Mouse (Mus musculus) forebrain, postnatal 0 days (tissue): ENCODE results near the gene Peg3. TPM values are rescaled to one million over a fixed set of nuclear protein-coding genes. Genes with fewer than 3 reads are reported as not detected.
A peak's percentile ranks its signal among the peaks of the same experiment; 100 is the strongest.

ENCODE experiments used
- ATAC-seq: fragments of 200-750 bp; cut with Nextera tagmentation; 2 replicates; pipeline ENCODE4 v1.8.0; 2017; ENCODE audit warnings: mild to moderate bottlenecking, moderate library complexity
- DNase-seq: peaks from one replicate; pipeline ENCODE4 v3.0.0-alpha.2; 2015
- H3K27ac ChIP-seq: fragments of 300-500 bp; sonication (generic); 2 replicates; pipeline ENCODE4 v1.5.1; 2014; ENCODE audit warnings: low read depth, mild to moderate bottlenecking, antibody characterized with exemption, low read length, moderate library complexity, mixed read lengths
- H3K27me3 ChIP-seq: fragments of 300-500 bp; sonication (generic); 2 replicates; pipeline ENCODE4 v1.6.1; 2014; ENCODE audit warnings: mild to moderate bottlenecking, low read length, mixed read lengths; ENCODE audit not compliant: insufficient read depth
- H3K36me3 ChIP-seq: fragments of 300-500 bp; sonication (generic); 2 replicates; pipeline ENCODE4 v1.6.1; 2014; ENCODE audit warnings: mild to moderate bottlenecking, moderate library complexity; ENCODE audit not compliant: insufficient read depth
- H3K4me1 ChIP-seq: fragments of 300-500 bp; sonication (generic); 2 replicates; pipeline ENCODE4 v1.6.1; 2014; ENCODE audit warnings: antibody characterized with exemption; ENCODE audit not compliant: insufficient read depth
- H3K4me2 ChIP-seq: fragments of 300-500 bp; sonication (generic); 2 replicates; pipeline ENCODE4 v1.6.1; 2014; ENCODE audit warnings: low read depth, mild to moderate bottlenecking, moderate library complexity
- H3K4me3 ChIP-seq: fragments of 300-500 bp; sonication (generic); 2 replicates; pipeline ENCODE4 v1.5.1; 2014; ENCODE audit warnings: low read depth, low read length, mixed read lengths
- H3K9ac ChIP-seq: fragments of 300-500 bp; sonication (generic); 2 replicates; pipeline ENCODE4 v1.6.1; 2014; ENCODE audit warnings: mild to moderate bottlenecking
- H3K9me3 ChIP-seq: fragments of 300-500 bp; sonication (generic); 2 replicates; pipeline ENCODE4 v1.6.1; 2016; ENCODE audit warnings: low read length
- CTCF ChIP-seq: sonication (generic); IDR thresholded peaks from 2 replicates; pipeline ENCODE4 v1.5.1; 2016; ENCODE audit warnings: antibody characterized with exemption, control low read depth, low read depth
- WGBS: fragments of 180-500 bp; shearing (Covaris S2); extraction: QIAGEN DNeasy Blood & Tissue Kit; methylation state at CpG from one replicate; pipeline ENCODE4 v1.1.7; 2014; 5-methylcytosine and 5-hydroxymethylcytosine counted together
- polyA plus RNA-seq: library from polyadenylated mRNA; unstranded; fragments of >200 nt; fragmentation: Nextera tagmentation; extraction: Ambion mirVana; gene quantifications from 2 replicates; pipeline ENCODE4 v1.2.1, GENCODE M21; 2015
- total RNA-seq: library from RNA; depleted of rRNA; stranded (reverse); fragments of >200 nt; gene quantifications from 2 replicates; pipeline ENCODE4 v1.2.3, GENCODE M21; 2014

Gene Peg3
- total and polyA plus RNA-seq, 2 experiments from 2014 or later: 43.7 to 139 TPM

- 56% methylated on average over 19 of the region's 19 CpGs for WGBS
- peak overlapping the region; percentile 45 for H3K9ac ChIP-seq
Measured at GRCm38 (mm10) chr7:6727351-6728121, 2.7 kb downstream of the Peg3 start.

GRCm38 (mm10) chr7:6709396-6709795, 20.8 kb downstream of the Peg3 start:
- peaks cover 52% of the 10 kb centered on the region for H3K36me3 ChIP-seq
- H3K9ac ChIP-seq: no peak overlapping the region
- H3K27ac ChIP-seq: no peak overlapping the region
- H3K9me3 ChIP-seq: no peaks in the 10 kb centered on the region
- WGBS: 95% methylated on average over 15 of the region's 15 CpGs
- DNase-seq (no peak), ATAC-seq (no peak)
- H3K4me3 ChIP-seq: no peak overlapping the region
- TF ChIP-seq CTCF: no peak
- H3K27me3 ChIP-seq: no peaks in the 10 kb centered on the region
- no peak overlapping the region for H3K4me2 ChIP-seq
- no peaks in the 10 kb centered on the region for H3K4me1 ChIP-seq

More at GRCm38 (mm10) chr7:6727351-6728121, 2.7 kb downstream of the Peg3 start:
- no peaks in the 10 kb centered on the region for H3K27me3 ChIP-seq
- peak overlapping the region; percentile 54 for H3K4me3 ChIP-seq
- TF ChIP-seq CTCF: peak; percentile 66
- ATAC-seq (peak; percentile 64), DNase-seq (peak; percentile 93)
- peaks cover 7% of the 10 kb centered on the region for H3K36me3 ChIP-seq
- H3K4me1 ChIP-seq: no peaks in the 10 kb centered on the region
- peak overlapping the region; percentile 92 for H3K27ac ChIP-seq
- peak overlapping the region; percentile 52 for H3K4me2 ChIP-seq
- H3K9me3 ChIP-seq: 0 out of 2 replicates have a peak, but pooled peaks cover 7% of the 10 kb centered on the region

GRCm38 (mm10) chr7:6708451-6709180, 21.6 kb downstream of the Peg3 start:
- Histone ChIP-seq H3K4me3 (no peak overlapping the region), H3K27me3 (no peaks in the 10 kb centered on the region), H3K9me3 (no peaks in the 10 kb centered on the region), H3K4me2 (no peak overlapping the region), H3K9ac (no peak overlapping the region), H3K27ac (no peak overlapping the region), H3K4me1 (no peaks in the 10 kb centered on the region), H3K36me3 (peaks cover 52% of the 10 kb centered on the region)
- no peak for TF ChIP-seq CTCF
- 83% methylated on average over 17 of the region's 17 CpGs for WGBS
- no peak for DNase-seq
- ATAC-seq: no peak

GRCm38 (mm10) chr7:6707416-6708015, 22.7 kb downstream of the Peg3 start:
- ATAC-seq (no peak), DNase-seq (no peak)
- Histone ChIP-seq H3K4me1 (no peaks in the 10 kb centered on the region), H3K27me3 (no peaks in the 10 kb centered on the region), H3K4me3 (no peak overlapping the region), H3K9me3 (no peaks in the 10 kb centered on the region), H3K36me3 (peaks cover 44% of the 10 kb centered on the region), H3K9ac (no peak overlapping the region), H3K4me2 (no peak overlapping the region), H3K27ac (no peak overlapping the region)
- WGBS: 95% methylated on average over 23 of the region's 23 CpGs
- no peak for TF ChIP-seq CTCF

- H3K4me2 ChIP-seq: no peak overlapping the region
- TF ChIP-seq CTCF: no peak
- 69% methylated on average over 3 of the region's 3 CpGs for WGBS
- H3K27me3 ChIP-seq: no peaks in the 10 kb centered on the region
- H3K4me3 ChIP-seq: no peak overlapping the region
- no peak for ATAC-seq
- H3K9me3 ChIP-seq: no peaks in the 10 kb centered on the region
- H3K27ac ChIP-seq: no peak overlapping the region
- no peak for DNase-seq
- H3K4me1 ChIP-seq: no peaks in the 10 kb centered on the region
- H3K9ac ChIP-seq: no peak overlapping the region
- no peaks in the 10 kb centered on the region for H3K36me3 ChIP-seq
Measured at GRCm38 (mm10) chr7:6699230-6699629, 31.0 kb downstream of the Peg3 start.

GRCm38 (mm10) chr7:6696241-6697045, 33.8 kb downstream of the Peg3 start, which contains the start of gene Zim1:
Gene Zim1, minus strand, starts transcription at chr7:6696450.
- 11% methylated on average over 32 of the region's 32 CpGs for WGBS
- Histone ChIP-seq H3K36me3 (no peaks in the 10 kb centered on the region), H3K9me3 (no peaks in the 10 kb centered on the region), H3K4me3 (peak within 1 kb of the TSS; percentile 46), H3K9ac (peak within 1 kb of the TSS; percentile 26; the same call in 1 of the 2 replicates), H3K27me3 (no peaks in the 10 kb centered on the region), H3K4me1 (no peaks in the 10 kb centered on the region), H3K4me2 (peak within 1 kb of the TSS; percentile 73), H3K27ac (no peak within 1 kb of the TSS)
- ATAC-seq (peak; percentile 100), DNase-seq (peak; percentile 95)
- TF ChIP-seq CTCF: peak; percentile 64
